Mouse (Mus musculus): ENCODE data around the gene Nsd1.

Nsd1 gene

GRCm38 (mm10) chr13:55328641-55329040 lies 119.1 kb downstream of the Nsd1 start:
- in situ Hi-C loops (cut with MboI, MseI): no loop called here

GRCm38 (mm10) chr13:55329109-55329682 lies 119.6 kb downstream of the Nsd1 start:
- in situ Hi-C loops (cut with MboI, MseI): no loop called here

GRCm38 (mm10) chr13:55329683-55330566 lies 120.3 kb downstream of the Nsd1 start, which contains the start of gene Mxd3:
Gene Mxd3, minus strand, starts transcription at chr13:55329823.
- in situ Hi-C loops (cut with MboI, MseI): no loop called here

- in situ Hi-C loops (cut with MboI, MseI): no loop called here
Measured at GRCm38 (mm10) chr13:55330567-55331400, 121.2 kb downstream of the Nsd1 start.

- in situ Hi-C loops (cut with MboI, MseI): no loop called here
Measured at GRCm38 (mm10) chr13:55332331-55332730, 122.7 kb downstream of the Nsd1 start.

GRCm38 (mm10) chr13:55335701-55336100 lies 126.1 kb downstream of the Nsd1 start:
- in situ Hi-C loops (cut with MboI, MseI): no loop called here

GRCm38 (mm10) chr13:55337341-55337975 lies 127.9 kb downstream of the Nsd1 start:
- in situ Hi-C loops (cut with MboI, MseI): no loop called here

GRCm38 (mm10) chr13:55338131-55339054 lies 128.8 kb downstream of the Nsd1 start:
- in situ Hi-C loops (cut with MboI, MseI): no loop called here

- in situ Hi-C loops (cut with MboI, MseI): no loop called here
Measured at GRCm38 (mm10) chr13:55339259-55339658, 129.7 kb downstream of the Nsd1 start.

- in situ Hi-C loops (cut with MboI, MseI): no loop called here
Measured at GRCm38 (mm10) chr13:55342469-55342868, 132.9 kb downstream of the Nsd1 start.

- in situ Hi-C loops (cut with MboI, MseI): no loop called here
Measured at GRCm38 (mm10) chr13:55344286-55344685, 134.7 kb downstream of the Nsd1 start.

GRCm38 (mm10) chr13:55346745-55347144 lies 137.2 kb downstream of the Nsd1 start:
- in situ Hi-C loops (cut with MboI, MseI): no loop called here

- in situ Hi-C loops (cut with MboI, MseI): no loop called here
Measured at GRCm38 (mm10) chr13:55361145-55361544, 151.6 kb downstream of the Nsd1 start.

GRCm38 (mm10) chr13:55361974-55362452 lies 152.4 kb downstream of the Nsd1 start:
- in situ Hi-C loops (cut with MboI, MseI): no loop called here

- in situ Hi-C loops (cut with MboI, MseI): no loop called here
Measured at GRCm38 (mm10) chr13:55362453-55363060, 153.0 kb downstream of the Nsd1 start, which contains the start of gene Lman2. Gene Lman2, minus strand, starts transcription at chr13:55362783.
